Mouse (Mus musculus): ENCODE data around the gene Cadps2. TPM values are rescaled to one million over a fixed set of nuclear protein-coding genes. Genes with fewer than 3 reads are reported as not detected.
A peak's percentile ranks its signal among the peaks of the same experiment; 100 is the strongest.

Gene Cadps2
- polyA plus RNA-seq, 1 experiment from 2014 or later: 4.3 TPM

GRCm38 (mm10) chr6:23249053-23249401, 590.2 kb downstream of the Cadps2 start:
- ATAC-seq (ENCODE audit: insufficient number of reproducible peaks, insufficient read depth, low FRiP score, low TSS enrichment): no peak
- under 1% methylated on average over 17 of the region's 24 CpGs for WGBS
- H3K4me3 ChIP-seq: peak overlapping the region; percentile 44
- H3K4me2 ChIP-seq (replicated peaks): peak overlapping the region; percentile 71
- peaks cover 69% of the 10 kb centered on the region for H3K27me3 ChIP-seq
- H3K9ac ChIP-seq: peak overlapping the region; percentile 36
- no peaks in the 10 kb centered on the region for H3K36me3 ChIP-seq
- H3K9me3 ChIP-seq: no peaks in the 10 kb centered on the region; the same call in 1 of the 2 replicates
- H3K4me1 ChIP-seq: 0 out of 2 replicates have a peak, but pooled peaks cover 14% of the 10 kb centered on the region
- H3K27ac ChIP-seq: no peak overlapping the region

DNA sequence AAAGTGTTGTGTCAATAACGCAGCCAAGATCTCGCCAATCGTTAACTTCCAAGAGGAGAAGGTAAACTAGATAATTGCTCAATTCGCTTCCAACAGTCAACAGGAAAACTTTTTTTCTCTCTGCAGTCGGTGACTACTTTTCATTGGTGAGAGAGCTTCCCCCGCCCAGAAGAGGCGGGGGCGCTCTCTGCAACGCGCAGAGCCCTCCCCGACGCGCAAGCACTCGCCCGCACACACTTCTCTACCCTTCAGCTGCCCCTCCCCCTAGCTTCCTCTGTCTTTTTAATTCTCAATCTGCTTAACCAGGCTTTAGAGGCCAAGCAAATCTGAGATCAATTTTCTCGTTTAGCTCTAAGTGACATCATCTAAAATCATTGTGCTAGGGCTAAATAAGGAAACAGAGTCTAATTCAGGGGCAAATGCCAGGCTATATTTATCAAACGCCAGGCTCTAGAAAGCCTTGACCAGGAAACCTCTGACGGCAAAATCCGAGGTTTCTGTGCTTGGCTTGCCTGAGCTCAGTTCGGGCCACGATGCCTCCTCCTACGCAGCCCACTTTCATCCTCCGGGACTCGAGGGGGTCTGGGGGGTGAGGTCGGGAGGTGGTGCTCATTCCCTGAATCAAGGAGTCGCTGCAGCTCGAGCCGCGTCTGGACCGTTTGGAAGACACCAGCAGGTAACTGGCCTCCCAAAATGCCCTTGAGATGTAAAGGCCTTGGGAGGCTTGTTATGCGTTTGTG, 590.7 kb downstream of the Cadps2 start, which contains the start of gene Fezf1:
Gene Fezf1, minus strand, starts transcription at position 50 of the 740 bp plus-strand sequence.
- peak within 1 kb of the TSS; percentile 71 for H3K4me2 ChIP-seq (replicated peaks)
- peak within 1 kb of the TSS; percentile 44 for H3K4me3 ChIP-seq
- under 1% methylated on average over 31 of the region's 31 CpGs for WGBS
- no peaks in the 10 kb centered on the region; the same call in 1 of the 2 replicates for H3K9me3 ChIP-seq
- no peak for ATAC-seq (ENCODE audit: insufficient number of reproducible peaks, insufficient read depth, low FRiP score, low TSS enrichment)
- H3K27me3 ChIP-seq: peaks cover 69% of the 10 kb centered on the region
- no peaks in the 10 kb centered on the region for H3K36me3 ChIP-seq
- H3K4me1 ChIP-seq: 0 out of 2 replicates have a peak, but pooled peaks cover 12% of the 10 kb centered on the region
- H3K9ac ChIP-seq: peak within 1 kb of the TSS; percentile 36; the same call in 1 of the 2 replicates
- H3K27ac ChIP-seq: no peak within 1 kb of the TSS

- Histone ChIP-seq H3K36me3 (no peaks in the 10 kb centered on the region), H3K4me3 (peak overlapping the region; percentile 44), H3K27ac (no peak overlapping the region), H3K4me2 (replicated peaks) (peak overlapping the region; percentile 71), H3K27me3 (peaks cover 75% of the 10 kb centered on the region), H3K9ac (no peak overlapping the region), H3K4me1 (0 out of 2 replicates have a peak, but pooled peaks cover 12% of the 10 kb centered on the region), H3K9me3 (no peaks in the 10 kb centered on the region; the same call in 1 of the 2 replicates)
- under 1% methylated on average over 61 of the region's 61 CpGs for WGBS
- ATAC-seq (ENCODE audit: insufficient number of reproducible peaks, insufficient read depth, low FRiP score, low TSS enrichment): no peak
Measured at GRCm38 (mm10) chr6:23247512-23248312, 591.5 kb downstream of the Cadps2 start.

DNA sequence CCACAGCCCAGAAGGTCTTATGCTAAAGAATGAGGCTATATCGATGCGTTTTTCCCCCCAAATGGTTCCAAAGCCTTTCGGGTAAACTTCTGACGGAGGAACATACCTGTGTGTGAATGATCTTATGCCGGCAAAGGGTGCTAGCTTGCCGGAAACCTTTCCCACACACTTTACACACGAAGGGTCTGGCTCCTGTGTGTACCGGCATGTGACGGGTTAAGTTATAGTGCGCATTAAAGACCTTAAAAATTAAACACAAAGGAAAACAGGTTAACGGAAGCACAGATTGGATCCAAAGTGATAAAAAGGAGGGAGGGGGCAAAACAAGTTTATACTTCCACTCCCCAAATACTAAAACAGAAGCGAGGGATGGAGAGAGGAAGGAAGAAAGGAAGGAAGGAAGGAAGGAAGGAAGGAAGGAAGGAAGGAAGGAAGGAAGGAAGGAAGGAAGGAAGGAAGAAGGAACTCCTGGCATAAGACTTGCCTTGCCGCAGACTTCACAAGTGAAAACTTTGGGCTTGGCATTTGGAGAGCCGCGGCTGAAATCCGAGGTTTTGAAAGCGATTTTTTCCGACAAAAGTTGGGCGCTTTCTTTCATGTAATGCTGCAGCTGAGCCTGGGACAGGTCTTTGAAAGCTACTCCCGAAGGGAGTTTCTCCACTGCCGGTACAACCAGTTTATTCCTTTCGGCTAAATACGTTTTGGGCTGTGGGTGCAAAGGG, 592.3 kb downstream of the Cadps2 start:
- peak overlapping the region; percentile 44 for H3K4me3 ChIP-seq
- H3K4me2 ChIP-seq (replicated peaks): peak overlapping the region; percentile 71
- ATAC-seq (ENCODE audit: insufficient number of reproducible peaks, insufficient read depth, low FRiP score, low TSS enrichment): no peak
- H3K9ac ChIP-seq: no peak overlapping the region
- WGBS: under 1% methylated on average over 23 of the region's 23 CpGs
- H3K9me3 ChIP-seq: no peaks in the 10 kb centered on the region; the same call in 1 of the 2 replicates
- peaks cover 76% of the 10 kb centered on the region for H3K27me3 ChIP-seq
- H3K27ac ChIP-seq: no peak overlapping the region
- H3K36me3 ChIP-seq: no peaks in the 10 kb centered on the region
- H3K4me1 ChIP-seq: 0 out of 2 replicates have a peak, but pooled peaks cover 12% of the 10 kb centered on the region

DNA sequence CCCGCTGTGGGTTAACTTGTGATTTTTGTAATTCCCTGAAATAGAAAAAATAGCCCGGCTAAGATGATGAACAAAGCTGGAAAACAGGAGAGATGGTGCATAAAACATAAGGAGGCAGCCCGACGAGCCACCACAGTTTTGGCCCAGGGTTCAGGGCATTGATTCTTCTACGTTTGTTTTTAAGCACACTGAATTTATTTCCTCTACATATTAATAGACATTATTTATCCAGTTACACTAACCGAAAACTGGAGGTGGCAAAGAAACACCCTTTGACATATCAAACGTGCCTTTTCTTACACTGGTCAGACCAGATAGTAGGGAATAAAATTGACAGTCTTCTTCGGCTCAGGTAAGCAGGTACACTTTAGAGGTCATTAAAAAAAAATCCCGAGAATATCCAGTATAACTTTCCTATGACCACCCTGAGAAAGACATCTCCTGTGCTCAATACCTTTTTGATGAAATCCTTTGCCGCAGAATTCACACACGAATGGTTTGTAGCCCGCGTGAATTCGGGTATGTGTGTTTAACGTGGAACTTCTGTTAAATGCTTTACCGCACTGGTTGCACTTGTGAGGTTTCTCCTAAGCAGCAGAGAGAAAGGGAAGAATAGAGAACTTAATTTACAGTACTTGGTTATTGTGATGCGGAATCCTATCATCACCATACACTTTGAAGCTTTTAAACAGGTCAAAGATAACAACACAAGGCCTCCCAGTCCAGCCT, 593.0 kb downstream of the Cadps2 start:
- 0 out of 2 replicates have a peak, but pooled peaks cover 12% of the 10 kb centered on the region for H3K4me1 ChIP-seq
- H3K27me3 ChIP-seq: peaks cover 80% of the 10 kb centered on the region
- H3K27ac ChIP-seq: no peak overlapping the region
- H3K9me3 ChIP-seq: no peaks in the 10 kb centered on the region; the same call in 1 of the 2 replicates
- no peak overlapping the region for H3K4me2 ChIP-seq (replicated peaks)
- WGBS: 3% methylated on average over 17 of the region's 17 CpGs
- H3K36me3 ChIP-seq: no peaks in the 10 kb centered on the region
- no peak overlapping the region for H3K9ac ChIP-seq
- ATAC-seq (ENCODE audit: insufficient number of reproducible peaks, insufficient read depth, low FRiP score, low TSS enrichment): no peak
- H3K4me3 ChIP-seq: 0 out of 2 replicates have a peak overlapping the region, but pooled peaks have one; percentile 4

GRCm38 (mm10) chr6:23245545-23246011, 593.6 kb downstream of the Cadps2 start:
- ATAC-seq (ENCODE audit: insufficient number of reproducible peaks, insufficient read depth, low FRiP score, low TSS enrichment): no peak
- 1% methylated on average over 21 of the region's 23 CpGs for WGBS
- H3K9me3 ChIP-seq: no peaks in the 10 kb centered on the region; the same call in 1 of the 2 replicates
- peaks cover 82% of the 10 kb centered on the region for H3K27me3 ChIP-seq
- no peak overlapping the region for H3K9ac ChIP-seq
- H3K27ac ChIP-seq: 0 out of 2 replicates have a peak overlapping the region, but pooled peaks have one; percentile 41
- H3K36me3 ChIP-seq: no peaks in the 10 kb centered on the region
- H3K4me1 ChIP-seq: 0 out of 2 replicates have a peak, but pooled peaks cover 12% of the 10 kb centered on the region
- no peak overlapping the region for H3K4me2 ChIP-seq (replicated peaks)
- H3K4me3 ChIP-seq: peak overlapping the region; percentile 4; the same call in 1 of the 2 replicates

DNA sequence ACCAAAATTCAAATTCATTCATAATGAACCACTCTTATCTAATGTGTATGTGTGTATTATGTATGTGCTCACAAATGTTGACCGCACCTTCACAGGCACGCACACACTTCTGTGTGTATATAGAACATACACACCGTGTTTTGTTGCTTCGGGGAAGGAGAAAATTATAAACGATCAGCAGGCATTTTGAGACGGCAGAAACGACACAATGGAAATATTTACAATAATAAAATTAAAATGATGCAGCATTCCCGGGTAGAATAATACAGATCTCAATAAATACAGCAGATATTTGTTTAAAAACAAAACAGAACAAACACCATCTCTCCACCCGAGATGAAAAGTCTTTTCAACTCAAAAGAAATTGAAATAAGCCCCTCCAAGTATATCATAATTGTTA, 594.1 kb downstream of the Cadps2 start:
- Histone ChIP-seq H3K27ac (no peak overlapping the region), H3K4me1 (0 out of 2 replicates have a peak, but pooled peaks cover 12% of the 10 kb centered on the region), H3K4me3 (no peak overlapping the region), H3K9ac (no peak overlapping the region), H3K27me3 (peaks cover 78% of the 10 kb centered on the region), H3K9me3 (no peaks in the 10 kb centered on the region; the same call in 1 of the 2 replicates), H3K36me3 (no peaks in the 10 kb centered on the region), H3K4me2 (replicated peaks) (no peak overlapping the region)
- 13% methylated on average over 9 of the region's 9 CpGs for WGBS
- no peak for ATAC-seq (ENCODE audit: insufficient number of reproducible peaks, insufficient read depth, low FRiP score, low TSS enrichment)

GRCm38 (mm10) chr6:23243821-23244760, 595.1 kb downstream of the Cadps2 start:
- Histone ChIP-seq H3K9me3 (no peaks in the 10 kb centered on the region; the same call in 1 of the 2 replicates), H3K4me1 (0 out of 2 replicates have a peak, but pooled peaks cover 4% of the 10 kb centered on the region), H3K9ac (no peak overlapping the region), H3K4me2 (replicated peaks) (no peak overlapping the region), H3K36me3 (no peaks in the 10 kb centered on the region), H3K27me3 (peaks cover 68% of the 10 kb centered on the region), H3K27ac (no peak overlapping the region), H3K4me3 (no peak overlapping the region)
- no peak for ATAC-seq (ENCODE audit: insufficient number of reproducible peaks, insufficient read depth, low FRiP score, low TSS enrichment)
- WGBS: 3% methylated on average over 15 of the region's 15 CpGs
